Mouse (Mus musculus) heart, postnatal 14 days (tissue): ENCODE results near the gene Pqlc2. TPM values are rescaled to one million over a fixed set of nuclear protein-coding genes. Genes with fewer than 3 reads are reported as not detected.

Source experiments
- DNase-seq, 2 experiments: peaks; one replicate each; pipeline ENCODE4 v3.0.0; 2021 to 2022
- intact Hi-C: fragments of 180-260 bp; cut with DNase I; formaldehyde crosslinking; loops from one replicate; pipeline ENCODE4 v1.15.1; 2025
- long read RNA-seq, 2 experiments: library from polyadenylated mRNA; stranded (forward); transcript quantifications; one replicate each; pipeline ENCODE4 v2.0.0; 2021
- total RNA-seq, 2 experiments: library from RNA; stranded (reverse); gene quantifications; 2 replicates each; pipeline ENCODE4 v1.2.3; 2021

The Pqlc2 gene
- total RNA-seq, result 1 to 10 TPM; 7.1 to 8.4 TPM
- long read RNA-seq, experiment 1, transcript Pqlc2-201 (9 exons, 1,532 nt), result major isoform, 5 of 10 reads
- long read RNA-seq, experiment 1, partial matches to known transcripts, result 0 of 10 reads
- long read RNA-seq, experiment 1, other reads (novel, unspliced or antisense), result 4 of 10 reads
- long read RNA-seq, experiment 2, partial matches to known transcripts, result 0 of 6 reads
- long read RNA-seq, experiment 2, other reads (novel, unspliced or antisense), result 1 of 6 reads

DNA sequence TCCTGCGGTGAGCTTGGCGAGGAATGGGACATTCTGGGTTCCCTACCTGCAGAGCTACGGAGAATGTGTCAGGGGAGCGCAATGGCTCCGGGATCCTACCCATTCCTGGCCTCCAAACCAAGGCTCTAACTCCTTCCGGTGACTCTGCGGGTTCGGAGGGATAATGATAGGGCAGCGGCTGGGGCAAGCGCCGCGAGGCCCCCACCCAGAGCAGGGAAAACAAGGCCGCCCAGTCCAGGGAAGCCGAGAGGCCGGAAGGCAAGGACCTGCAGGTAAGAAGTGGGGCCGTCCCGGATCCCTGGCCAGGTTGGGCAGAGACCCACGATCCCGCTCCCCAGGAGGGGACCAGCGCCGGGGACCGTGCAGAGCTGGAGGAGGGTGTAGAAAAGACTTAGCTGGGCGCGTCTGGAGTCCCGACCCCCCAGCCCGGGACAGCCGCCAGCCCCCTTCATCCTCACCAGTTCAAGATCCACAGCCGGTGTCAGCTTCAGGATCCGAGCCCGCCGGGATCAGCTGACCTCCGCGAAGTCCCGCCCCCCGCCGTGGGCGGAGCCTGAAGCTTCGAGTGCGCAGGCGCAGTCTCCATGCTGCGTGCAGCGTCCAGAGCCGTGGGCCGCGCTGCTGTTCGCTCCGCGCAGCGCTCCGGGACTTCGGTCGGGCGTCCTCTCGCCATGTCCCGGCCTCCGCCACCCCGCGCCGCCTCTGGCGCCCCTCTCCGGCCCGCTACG lies at the start of gene Pqlc2, which contains the start of gene Akr7a5:
TSS of gene Pqlc2 (minus strand) at position 538 of the 728 bp plus-strand sequence.
TSS of gene Akr7a5 (plus strand) at position 574 of the 728 bp plus-strand sequence.
- intact Hi-C loops, result no loop called here
- DNase-seq, result peak; percentile 99 to 100

DNA sequence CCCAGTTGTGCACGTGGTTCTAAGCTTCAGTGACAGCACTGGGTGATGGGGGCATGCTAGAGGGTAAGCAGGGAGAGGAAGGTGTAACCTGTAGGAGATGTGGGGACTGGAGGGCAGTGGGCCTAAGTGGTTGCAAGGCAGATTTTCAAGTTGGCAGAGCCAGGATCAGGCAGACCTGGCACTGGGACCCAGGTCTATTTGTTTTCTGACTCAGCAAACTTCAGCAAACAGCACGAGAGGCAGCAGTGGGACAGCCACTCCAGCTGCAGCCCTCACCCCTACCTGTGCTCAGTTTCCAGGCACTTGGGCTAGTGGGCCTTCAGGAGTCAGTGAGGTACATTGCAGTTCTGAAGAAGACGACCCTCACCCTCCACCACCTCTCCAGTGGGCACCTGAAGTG lies 46.7 kb upstream of the Pqlc2 start:
- no peak for DNase-seq
- intact Hi-C loops, result no loop called here

DNA sequence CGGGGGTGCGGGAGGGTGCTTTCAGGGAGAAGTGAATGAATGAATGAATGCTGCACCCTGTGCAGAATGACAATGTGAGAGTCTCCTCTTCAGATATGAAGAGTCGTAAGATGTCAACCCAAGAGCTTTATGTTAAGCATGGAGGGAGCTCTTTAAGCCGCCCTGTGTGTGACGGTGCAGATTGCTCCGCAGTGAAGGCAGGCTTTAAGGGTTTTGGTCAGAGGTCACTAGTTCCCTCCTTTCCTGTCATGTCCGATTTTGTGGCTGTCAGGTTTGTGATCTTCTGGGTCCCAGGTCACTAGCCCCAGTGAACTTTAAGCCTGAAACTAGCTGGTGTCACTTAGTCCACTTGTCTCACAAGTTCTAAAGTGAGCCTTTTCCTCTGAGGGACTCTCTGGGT lies 42.3 kb upstream of the Pqlc2 start:
- intact Hi-C loops, result loop anchor here (2.0 kb wide), 1 partner anchor 28 kb away; no protein-coding TSS in a partner anchor
- DNase-seq, result no peak

DNA sequence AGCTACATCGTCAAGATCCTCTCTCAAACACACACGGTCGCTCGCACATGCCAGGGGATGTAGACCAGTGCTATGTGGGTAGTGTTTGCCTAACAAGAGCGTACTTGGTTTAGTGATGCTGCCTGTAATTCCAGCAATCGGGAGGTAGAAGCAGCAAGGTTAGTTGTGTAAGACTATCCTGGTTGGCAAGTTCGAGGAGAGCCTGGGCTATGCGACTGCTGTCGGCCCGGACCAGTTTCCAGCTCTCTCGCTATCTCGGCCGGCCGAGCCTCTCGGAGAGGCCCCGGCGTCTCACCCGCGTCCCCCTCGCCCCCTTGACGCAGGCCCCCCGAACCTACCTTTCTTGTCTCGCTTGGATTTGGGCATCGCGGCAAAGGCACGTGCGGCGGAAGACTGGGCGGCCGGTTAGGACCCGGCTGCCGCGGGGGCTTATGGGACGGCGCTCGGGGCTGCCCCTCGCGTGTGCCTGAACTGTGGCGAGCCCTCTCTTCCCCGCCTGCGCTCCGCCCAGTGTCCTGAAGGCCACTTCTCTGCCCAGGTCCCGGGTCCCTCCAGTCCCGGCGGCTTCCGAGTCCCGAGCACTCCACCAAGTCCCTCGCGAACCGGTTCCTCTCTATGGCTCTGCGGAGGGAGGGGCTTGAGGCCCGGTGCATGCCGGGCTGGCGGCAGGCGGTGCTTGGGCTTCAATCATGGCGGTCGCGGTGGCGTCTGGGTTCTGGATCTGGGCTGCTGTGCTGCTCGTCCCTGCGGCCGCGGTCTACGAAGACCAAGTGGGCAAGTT lies 41.6 kb upstream of the Pqlc2 start, which contains the start of the genes Mrto4, Emc1 and Ubr4:
TSS of gene Mrto4 (minus strand) at position 646 of the 781 bp plus-strand sequence.
TSS of gene Emc1 (plus strand) at position 657 of the 781 bp plus-strand sequence.
TSS of gene Ubr4 (plus strand) at position 679 of the 781 bp plus-strand sequence.
- intact Hi-C loops, result loop anchor here (2.0 kb wide), 1 partner anchor 29 kb away; no protein-coding TSS in a partner anchor
- peak; percentile 81 to 85 for DNase-seq

DNA sequence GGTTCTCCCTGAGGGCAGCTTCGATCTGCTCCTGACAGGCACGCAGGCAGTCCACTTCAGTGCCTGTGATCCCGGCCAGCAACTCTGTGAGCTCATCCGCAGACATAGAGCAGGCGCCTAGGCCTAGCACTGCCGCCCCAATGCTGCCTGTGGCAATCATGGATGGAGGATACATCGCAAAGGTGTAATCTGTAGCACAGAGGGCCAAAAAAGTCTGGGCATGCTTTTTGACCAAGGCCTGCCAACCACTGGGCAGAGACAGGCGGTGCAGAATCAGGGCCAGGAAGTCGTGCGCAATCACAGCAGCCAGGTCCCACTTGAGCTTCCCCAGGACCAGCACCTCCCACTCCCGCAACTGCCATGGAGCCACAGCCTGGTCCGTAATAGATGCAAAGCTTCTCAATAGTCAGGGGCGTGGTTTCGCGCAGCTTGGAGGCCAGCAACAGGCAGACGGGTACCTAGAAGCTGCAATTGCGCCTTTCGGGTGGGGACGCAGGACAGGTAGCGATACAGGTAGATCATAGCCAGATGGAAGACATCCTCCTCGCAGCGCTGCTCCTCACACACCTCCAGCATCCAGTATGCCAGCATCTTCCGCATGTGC lies 35.0 kb upstream of the Pqlc2 start:
- intact Hi-C loops, result no loop called here

DNA sequence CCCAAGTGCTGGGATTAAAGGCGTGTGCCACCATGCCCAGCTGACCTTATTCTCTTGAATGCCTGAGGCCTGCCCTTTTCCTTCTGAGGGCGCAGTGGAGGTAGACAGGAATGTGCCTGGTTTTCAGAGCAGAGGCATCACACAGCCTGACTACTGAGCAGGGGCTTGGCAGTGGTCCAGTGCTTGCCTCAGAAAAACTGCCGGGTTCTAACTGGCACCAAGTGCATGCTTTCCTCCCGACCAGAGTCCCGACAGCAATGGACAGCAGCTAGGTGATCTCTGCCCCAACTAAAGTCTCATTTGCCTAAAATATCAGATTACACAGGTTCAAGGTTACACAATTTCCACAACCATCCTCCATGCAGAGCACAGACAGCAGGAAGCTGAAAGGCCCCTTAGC lies 33.2 kb upstream of the Pqlc2 start:
- no peak for DNase-seq
- intact Hi-C loops, result no loop called here

More for the DNA sequence above, 35.0 kb upstream of the Pqlc2 start:
- DNase-seq, result no peak

DNA sequence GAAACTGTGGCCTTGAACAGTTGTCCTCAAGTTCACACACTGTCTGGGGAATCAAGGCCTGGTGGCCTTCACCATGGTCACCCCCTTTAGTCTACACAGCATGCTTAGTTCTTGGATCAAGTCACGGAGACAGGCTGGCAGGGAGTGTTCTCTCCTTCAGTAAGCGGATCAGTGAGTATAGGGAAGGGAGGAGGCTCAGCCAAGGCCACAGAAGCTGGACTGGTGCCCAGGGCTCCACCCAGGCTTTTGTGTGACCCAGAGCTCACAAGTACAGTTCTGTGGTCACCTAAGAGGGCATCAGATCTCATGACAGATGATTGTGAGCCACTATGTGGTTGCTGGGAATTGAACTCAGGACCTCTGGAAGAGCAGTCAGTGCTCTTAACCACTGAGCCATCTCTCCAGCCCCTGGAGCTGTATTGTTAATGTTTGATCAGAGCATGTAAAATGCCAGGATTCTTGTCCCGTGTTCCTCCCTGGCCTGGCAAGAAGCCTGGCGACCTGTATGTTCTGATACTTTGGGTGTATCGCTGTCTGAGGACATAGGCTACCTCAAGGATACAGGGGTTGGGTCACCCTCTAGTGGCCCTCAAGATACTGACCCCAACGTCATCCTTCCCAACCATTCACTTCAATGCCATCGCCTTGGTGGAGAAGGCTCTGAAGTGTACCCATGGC lies 31.2 kb upstream of the Pqlc2 start:
- no peak for DNase-seq
- intact Hi-C loops, result no loop called here

DNA sequence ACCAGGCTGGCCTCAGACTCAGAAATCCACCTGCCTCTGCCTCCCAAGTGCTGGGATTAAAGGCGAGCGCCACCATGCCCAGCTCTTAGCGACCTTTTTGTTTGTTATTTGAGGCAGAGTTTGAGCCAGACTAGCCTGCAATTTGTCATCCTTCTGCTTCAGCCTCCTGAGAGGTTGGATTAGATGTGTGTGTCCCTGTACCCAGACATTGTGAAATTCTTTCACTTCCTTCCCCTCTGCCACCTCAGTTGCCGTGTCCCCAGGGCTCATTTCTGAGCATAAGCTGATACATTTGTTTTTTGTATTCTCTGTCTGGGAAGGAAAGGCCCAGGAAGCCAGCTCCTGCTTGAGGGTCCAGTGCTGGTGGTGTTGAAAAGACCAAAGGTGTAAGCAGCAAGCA lies 30.3 kb upstream of the Pqlc2 start:
- intact Hi-C loops, result no loop called here

DNA sequence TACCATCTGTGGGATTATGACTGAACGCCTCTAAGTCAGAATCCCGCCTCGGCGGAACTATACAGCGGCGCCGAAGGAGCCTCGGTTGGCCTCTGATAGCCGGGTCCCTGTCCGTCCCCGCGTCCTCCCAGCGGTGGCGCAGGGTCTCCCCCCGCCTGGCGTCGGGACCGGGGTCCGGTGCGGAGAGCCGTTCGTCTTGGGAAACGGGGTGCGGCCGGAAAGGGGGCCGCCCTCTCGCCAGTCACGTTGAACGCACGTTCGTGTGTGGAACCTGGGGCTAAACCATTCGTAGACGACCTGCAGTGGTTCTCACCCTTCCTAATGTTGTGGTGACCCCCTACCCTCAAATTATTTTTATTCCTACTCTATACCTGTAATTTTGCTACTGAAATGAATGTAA lies 27.6 kb upstream of the Pqlc2 start:
- intact Hi-C loops, result loop anchor here (5.0 kb wide), 1 partner anchor 51 kb away; no protein-coding TSS in a partner anchor
- no peak for DNase-seq

More for the DNA sequence above, 30.3 kb upstream of the Pqlc2 start:
- DNase-seq, result no peak

DNA sequence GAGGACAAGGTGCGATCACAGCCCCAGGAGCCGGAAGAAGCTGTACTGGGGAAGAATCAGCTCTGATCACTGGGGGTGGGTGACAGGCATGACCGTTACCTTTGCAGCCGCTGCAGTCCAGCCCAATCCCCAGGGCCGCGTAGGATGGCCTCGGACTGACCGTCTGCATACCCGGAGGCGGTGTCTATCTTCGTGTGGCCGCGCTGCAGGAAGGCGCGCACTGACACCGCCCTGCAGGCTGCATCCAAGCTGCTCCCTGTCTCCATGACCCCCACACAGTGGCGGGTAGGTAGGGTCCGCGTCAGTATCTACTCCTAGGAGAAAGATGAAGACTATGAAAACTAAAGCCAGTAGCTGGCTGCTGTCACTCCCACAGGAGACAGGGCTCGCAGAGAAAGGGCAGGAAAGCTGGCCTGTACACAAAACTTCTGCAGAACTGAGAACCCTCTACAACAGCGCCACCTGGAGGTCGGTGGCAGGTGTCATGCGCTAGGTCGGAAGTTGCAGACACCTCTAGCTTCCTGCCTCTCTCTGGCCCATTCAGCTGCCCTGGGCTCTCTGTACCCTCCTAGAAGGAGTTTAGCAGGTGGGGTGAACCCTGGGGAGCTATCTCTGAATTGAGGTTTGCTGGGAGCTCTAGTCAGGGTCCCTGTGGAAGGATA lies 26.4 kb upstream of the Pqlc2 start:
- intact Hi-C loops, result loop anchor here (5.0 kb wide), 1 partner anchor 50 kb away; no protein-coding TSS in a partner anchor
- DNase-seq, result peak; percentile 84 to 88

DNA sequence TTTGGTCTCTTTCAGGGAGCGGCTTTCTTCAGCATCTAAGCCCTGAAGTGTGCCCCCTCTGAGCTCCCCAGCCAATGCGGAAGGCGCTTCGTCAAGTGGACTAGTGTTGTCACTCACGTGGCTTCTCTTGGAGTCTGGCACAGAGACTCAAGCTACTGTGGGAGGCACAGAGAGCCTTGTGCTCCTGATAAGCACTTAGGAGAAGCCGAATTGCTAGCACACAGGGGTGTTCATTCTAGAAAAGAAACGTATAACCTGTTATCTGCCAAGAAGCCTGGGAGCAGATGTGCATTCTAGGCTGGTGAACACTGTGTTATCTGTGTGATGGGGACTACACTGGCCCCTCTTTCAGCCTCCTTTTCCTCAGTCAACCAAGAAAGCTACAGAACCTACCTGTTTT lies 25.0 kb upstream of the Pqlc2 start:
- intact Hi-C loops, result loop anchor here (2.0 to 5.0 kb wide), 2 partner anchors 48 to 251 kb away; no protein-coding TSS in a partner anchor

DNA sequence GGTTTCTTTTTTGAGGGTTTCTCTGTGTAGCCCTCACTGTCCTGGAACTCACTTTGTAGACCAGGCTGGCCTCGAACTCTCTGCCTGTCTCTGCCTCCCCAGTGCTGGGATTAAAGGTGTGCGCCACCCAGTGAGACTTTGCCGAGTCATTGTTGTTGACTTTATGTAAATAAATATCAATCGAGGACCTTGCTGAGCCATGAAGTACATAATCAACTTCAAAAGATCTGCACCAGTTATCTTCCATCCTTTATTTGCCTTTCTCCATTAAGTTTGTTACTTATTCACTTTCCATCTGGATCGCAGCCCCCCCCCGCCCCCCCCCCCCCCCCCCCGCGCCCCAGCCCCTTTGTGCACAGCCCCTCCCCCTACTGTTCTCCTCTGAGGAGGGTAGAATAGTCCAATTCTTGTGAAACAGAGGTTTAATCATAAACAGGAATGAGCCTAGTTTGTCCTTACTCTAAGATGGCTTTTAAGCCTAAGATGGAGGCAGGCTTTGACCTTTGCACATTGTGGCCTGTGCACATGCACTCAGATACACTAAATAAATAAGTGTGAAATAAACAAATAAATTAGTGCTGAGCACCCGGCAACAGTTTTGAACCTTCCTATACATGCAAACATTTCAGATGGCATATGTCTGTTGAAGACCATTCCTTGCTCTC lies 24.3 kb upstream of the Pqlc2 start:
- DNase-seq, result no peak
- intact Hi-C loops, result loop anchor here (2.0 to 5.0 kb wide), 2 partner anchors 47 to 250 kb away; no protein-coding TSS in a partner anchor

More for the DNA sequence above, 25.0 kb upstream of the Pqlc2 start:
- no peak for DNase-seq

DNA sequence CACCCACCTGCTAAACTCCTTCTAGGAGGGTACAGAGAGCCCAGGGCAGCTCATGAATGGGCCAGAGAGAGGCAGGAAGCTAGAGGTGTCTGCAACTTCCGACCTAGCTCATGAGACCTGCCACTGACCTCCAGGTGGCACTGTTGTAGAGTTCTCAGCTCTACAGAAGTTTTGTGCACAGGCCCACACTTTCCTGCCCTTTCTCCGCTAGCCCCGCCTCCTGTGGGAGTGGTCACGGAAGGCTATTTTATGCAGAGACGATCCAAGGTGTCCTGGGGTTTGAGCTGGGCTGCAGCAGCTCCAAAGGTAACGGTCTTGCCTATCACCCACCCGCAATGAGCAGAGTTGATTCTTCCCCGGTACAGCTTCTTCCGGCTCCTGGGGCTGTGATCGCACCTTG lies 20.1 kb upstream of the Pqlc2 start:
- DNase-seq, result peak; percentile 62 to 79
- intact Hi-C loops, result no loop called here

DNA sequence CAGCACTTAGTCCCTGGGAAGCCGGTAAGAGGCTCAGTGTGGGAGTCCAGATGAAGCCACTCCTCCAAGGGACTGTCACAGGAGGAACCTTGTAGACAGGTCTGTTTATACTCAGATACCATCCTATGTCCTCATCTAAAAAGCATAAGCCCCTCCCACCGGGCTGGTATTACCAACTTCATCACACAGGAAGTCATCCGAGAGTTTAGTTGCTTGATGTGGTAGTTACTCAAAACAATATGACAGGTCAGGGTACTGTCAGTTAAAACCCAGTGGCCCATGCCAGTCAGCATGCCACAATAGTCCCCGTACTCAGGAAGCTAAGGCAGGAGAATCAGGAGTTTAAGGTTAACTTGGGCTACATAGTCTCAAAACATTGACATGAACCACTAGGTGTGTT lies 9.2 kb upstream of the Pqlc2 start:
- no peak for DNase-seq
- intact Hi-C loops, result no loop called here

DNA sequence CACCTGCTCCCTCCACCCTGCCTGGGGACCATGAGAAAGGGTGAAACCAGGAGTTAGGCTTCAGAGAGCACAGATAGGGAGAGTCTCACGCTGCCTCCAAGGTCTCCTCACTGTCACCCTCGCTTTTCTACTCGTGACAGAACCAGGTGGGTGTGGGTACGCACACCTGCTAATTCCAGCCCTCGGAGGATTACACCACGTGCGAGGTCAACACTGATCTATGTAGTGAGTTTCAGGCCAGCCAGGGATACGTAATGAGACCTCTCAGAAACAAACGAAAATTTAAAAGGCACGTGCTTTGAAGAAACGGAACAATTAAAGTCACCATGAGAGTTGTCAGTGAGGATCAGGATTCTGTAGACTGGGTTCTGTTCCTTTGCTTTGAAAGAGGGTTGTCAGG lies 7.9 kb upstream of the Pqlc2 start:
- intact Hi-C loops, result no loop called here
- DNase-seq, result no peak

DNA sequence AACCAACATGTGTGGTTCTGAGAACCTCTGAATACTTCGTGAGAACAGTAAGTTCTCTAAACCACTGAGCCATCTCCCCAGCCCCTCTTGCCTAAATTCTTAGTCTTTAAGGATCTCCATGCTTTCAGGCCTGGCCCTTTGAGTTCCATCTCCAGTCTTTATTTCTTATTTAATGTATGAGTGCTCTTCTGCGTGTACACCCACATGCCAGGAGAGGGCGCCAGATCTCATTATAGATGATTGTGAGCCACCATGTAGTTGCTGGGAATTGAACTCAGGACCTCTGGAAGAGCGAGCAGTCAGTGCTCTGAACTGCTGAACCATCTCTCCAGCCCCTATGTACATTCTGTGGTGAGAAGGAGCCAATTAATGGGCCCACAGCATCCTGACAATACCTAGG lies 2.1 kb upstream of the Pqlc2 start:
- intact Hi-C loops, result no loop called here
- peak in 1 of 2 experiments; percentile 45 for DNase-seq

DNA sequence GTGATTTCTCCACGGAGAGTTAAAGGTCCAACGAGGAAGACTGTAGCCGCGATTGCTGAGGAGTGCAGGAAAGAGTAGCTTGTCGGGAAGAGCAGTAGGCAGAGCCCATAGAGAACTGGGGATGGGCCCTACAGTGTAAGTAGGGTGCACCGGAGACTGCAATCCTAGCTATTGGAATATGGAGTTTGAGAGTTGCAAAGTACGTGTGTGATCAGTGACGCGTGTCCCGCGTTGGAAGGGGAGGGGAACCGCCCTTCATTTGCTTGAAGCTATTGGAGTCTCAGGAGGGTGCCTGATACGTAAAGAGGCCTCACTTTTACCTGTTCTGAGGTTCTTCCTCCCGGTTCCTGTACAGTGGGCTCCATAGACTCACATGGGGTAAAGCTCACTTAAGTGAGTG lies 1.2 kb upstream of the Pqlc2 start:
- no peak for DNase-seq
- intact Hi-C loops, result no loop called here

DNA sequence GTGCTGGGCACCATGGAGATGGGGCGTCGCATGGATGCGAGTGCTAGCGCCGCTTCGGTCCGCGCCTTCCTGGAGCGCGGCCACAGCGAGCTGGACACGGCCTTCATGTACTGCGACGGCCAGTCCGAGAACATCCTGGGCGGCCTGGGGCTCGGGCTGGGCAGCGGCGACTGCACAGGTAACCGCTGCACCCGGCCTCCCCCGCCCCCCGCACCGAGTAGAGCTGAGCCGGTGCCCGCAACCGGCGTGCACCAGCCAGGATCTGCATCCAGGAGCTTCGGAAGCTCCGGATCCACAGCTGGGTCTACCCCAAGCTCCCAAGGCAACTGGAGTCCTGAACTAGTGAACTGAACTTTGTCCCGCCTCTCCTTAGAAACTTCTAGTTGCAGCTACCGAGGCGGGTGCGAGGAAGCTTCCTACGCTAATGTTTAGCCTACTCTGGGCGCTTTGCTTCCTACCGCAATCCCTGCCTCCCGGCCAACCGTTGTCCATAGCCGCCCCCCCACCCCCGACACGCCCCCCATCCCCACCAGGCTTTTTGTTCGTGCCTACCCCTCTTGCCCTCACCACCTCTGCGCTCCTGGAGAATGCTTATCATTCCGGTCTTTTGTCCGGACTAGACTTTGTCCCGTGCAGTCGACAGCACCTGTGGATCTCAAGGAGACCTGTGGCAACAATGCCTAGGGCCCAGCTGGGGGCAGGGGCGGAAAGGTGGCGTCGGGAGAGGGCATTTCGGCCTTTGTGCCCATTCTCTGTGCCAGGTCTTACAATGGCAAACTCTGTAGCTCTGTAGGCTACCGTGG lies 592 bp upstream of the Pqlc2 start:
- no peak for DNase-seq
- intact Hi-C loops, result no loop called here
